Mouse (Mus musculus): ENCODE results near the gene 6330409D20Rik. TPM values are rescaled to one million over a fixed set of nuclear protein-coding genes. Genes with fewer than 3 reads are reported as not detected.

Gene 6330409D20Rik
- polyA plus RNA-seq, 1 experiment from 2014 or later, result 0.24 TPM

DNA sequence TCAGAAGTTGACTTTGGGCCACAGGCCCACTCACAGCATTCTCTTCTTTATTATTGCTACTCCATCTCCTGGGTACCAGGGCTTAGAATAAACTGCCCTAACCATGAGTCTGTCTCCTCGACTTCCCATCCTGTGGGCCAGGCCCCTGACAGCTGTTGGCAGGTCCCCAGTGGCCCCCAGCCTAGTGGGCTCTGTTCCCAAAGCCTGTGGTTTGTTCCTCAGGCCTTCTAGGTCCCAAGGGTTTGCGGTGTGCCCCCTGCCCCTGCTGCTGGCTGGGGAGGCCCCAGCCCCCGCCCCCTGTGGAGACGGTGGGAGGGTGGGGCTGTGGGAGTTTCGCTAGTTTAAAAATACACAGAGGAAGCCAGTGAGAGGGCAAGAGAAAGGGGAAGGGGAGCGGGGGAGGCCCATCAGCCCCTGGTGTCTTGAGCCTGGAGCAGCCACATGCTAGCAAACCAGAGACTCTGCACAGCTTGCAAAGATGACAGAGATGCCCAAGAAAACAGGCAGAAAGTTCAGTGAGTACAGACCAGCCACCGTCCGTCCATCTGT, 20.1 kb downstream of the 6330409D20Rik start, which contains the start of gene Sh2d3c:
Sh2d3c (plus strand) TSS at position 375 of the 549 bp plus-strand sequence.
- H3K4me2 ChIP-seq, result peak within 1 kb of the TSS; percentile 36
- H3K4me3 ChIP-seq, result peak within 1 kb of the TSS; percentile 26
- H3K4me1 ChIP-seq, result peaks cover 27% of the 10 kb centered on the region
- H3K9ac ChIP-seq, result 0 out of 2 replicates have a peak within 1 kb of the TSS, but pooled peaks have one; percentile 13
- H3K27ac ChIP-seq, result peak within 1 kb of the TSS; percentile 55
- H3K27me3 ChIP-seq, result no peaks in the 10 kb centered on the region
- ATAC-seq (ENCODE audit: borderline replicate concordance, extremely low read depth, low FRiP score, low TSS enrichment), result peak; percentile 48; the same call in 1 of the 2 replicates
- H3K36me3 ChIP-seq, result no peaks in the 10 kb centered on the region
- no peaks in the 10 kb centered on the region for H3K9me3 ChIP-seq
- WGBS, result 18% methylated on average over 8 of the region's 8 CpGs

- Histone ChIP-seq H3K27ac (no peak overlapping the region), H3K9me3 (no peaks in the 10 kb centered on the region), H3K27me3 (no peaks in the 10 kb centered on the region), H3K4me2 (no peak overlapping the region), H3K9ac (no peak overlapping the region), H3K4me3 (no peak overlapping the region), H3K4me1 (peaks cover 27% of the 10 kb centered on the region), H3K36me3 (no peaks in the 10 kb centered on the region)
- no peak for ATAC-seq (ENCODE audit: borderline replicate concordance, extremely low read depth, low FRiP score, low TSS enrichment)
- 97% methylated on average over 3 of the region's 3 CpGs for WGBS
Measured at GRCm38 (mm10) chr2:32720053-32720452, 20.8 kb downstream of the 6330409D20Rik start.

- no peak overlapping the region for H3K4me3 ChIP-seq
- H3K9ac ChIP-seq, result no peak overlapping the region
- no peaks in the 10 kb centered on the region for H3K27me3 ChIP-seq
- no peak for ATAC-seq (ENCODE audit: borderline replicate concordance, extremely low read depth, low FRiP score, low TSS enrichment)
- H3K4me1 ChIP-seq, result peaks cover 36% of the 10 kb centered on the region
- no peak overlapping the region for H3K4me2 ChIP-seq
- no peak overlapping the region for H3K27ac ChIP-seq
- 58% methylated on average over 9 of the region's 9 CpGs for WGBS
- no peaks in the 10 kb centered on the region for H3K9me3 ChIP-seq
- H3K36me3 ChIP-seq, result no peaks in the 10 kb centered on the region
Measured at GRCm38 (mm10) chr2:32718761-32719160, 22.1 kb downstream of the 6330409D20Rik start.

- ATAC-seq (ENCODE audit: borderline replicate concordance, extremely low read depth, low FRiP score, low TSS enrichment), result no peak
- H3K27ac ChIP-seq, result peak overlapping the region; percentile 46; the same call in 1 of the 2 replicates
- peaks cover 31% of the 10 kb centered on the region for H3K4me1 ChIP-seq
- H3K27me3 ChIP-seq, result no peaks in the 10 kb centered on the region
- peaks cover 15% of the 10 kb centered on the region for H3K36me3 ChIP-seq
- H3K4me2 ChIP-seq, result no peak overlapping the region
- no peak overlapping the region for H3K4me3 ChIP-seq
- no peaks in the 10 kb centered on the region for H3K9me3 ChIP-seq
- WGBS, result 52% methylated on average over 4 of the region's 4 CpGs
- H3K9ac ChIP-seq, result no peak overlapping the region
Measured at GRCm38 (mm10) chr2:32714987-32715425, 25.8 kb downstream of the 6330409D20Rik start.

- H3K9ac ChIP-seq, result no peak overlapping the region
- peak overlapping the region; percentile 97 for H3K27ac ChIP-seq
- no peak overlapping the region for H3K4me3 ChIP-seq
- no peaks in the 10 kb centered on the region for H3K27me3 ChIP-seq
- peak overlapping the region; percentile 88; the same call in 1 of the 2 replicates for H3K4me2 ChIP-seq
- H3K4me1 ChIP-seq, result peaks cover 31% of the 10 kb centered on the region
- H3K36me3 ChIP-seq, result peaks cover 22% of the 10 kb centered on the region
- no peaks in the 10 kb centered on the region for H3K9me3 ChIP-seq
- WGBS, result 46% methylated on average over 11 of the region's 11 CpGs
- ATAC-seq (ENCODE audit: borderline replicate concordance, extremely low read depth, low FRiP score, low TSS enrichment), result no peak
Measured at GRCm38 (mm10) chr2:32714117-32714986, 26.5 kb downstream of the 6330409D20Rik start.

DNA sequence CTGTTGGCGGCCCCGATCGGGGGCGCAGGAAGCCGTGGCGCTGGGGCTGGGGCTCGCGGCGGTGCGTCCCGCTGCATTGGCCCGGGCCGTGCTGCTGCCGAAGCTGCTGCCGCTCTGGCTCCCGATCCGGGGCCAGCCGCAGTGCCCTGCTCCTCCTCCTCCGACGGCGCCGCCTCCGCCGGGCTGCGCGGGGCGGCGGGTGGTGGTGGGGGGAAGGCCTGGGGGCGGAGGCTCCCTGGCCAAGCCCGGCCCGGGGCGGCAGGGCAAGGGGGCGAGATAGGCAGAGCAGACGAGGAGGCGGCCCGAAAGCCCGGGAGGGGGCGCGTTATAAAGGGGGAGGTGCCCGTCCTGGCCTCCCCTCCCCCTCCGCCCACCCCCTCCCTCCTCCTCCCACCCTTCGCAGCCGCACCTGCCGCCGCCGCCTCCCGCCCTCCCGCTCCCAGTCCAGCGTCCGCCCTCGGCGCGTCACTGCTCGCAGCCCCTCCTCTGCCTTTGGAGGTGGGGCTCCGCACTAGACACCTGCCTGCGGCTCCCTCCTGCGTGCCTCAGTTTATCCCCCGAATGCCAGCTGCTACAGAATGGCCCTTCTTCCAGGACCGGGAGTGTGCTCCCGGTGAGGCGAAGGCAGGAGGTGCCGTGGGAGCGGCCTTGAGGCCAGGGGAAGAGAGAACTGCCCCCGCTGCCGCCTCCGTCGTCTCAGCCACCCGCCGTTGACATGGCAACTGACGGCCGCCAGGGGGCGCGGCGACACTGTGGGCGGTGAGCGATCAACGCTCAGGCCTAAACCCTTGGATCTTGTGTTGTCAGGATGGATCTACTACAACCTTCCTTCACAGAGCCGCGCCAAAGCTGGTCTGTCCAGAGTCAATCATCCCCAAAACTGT, 27.6 kb downstream of the 6330409D20Rik start, which contains the start of gene Cdk9:
Cdk9 (minus strand) TSS at position 143 of the 884 bp plus-strand sequence.
- H3K4me3 ChIP-seq, result peak within 1 kb of the TSS; percentile 76
- H3K27ac ChIP-seq, result peak within 1 kb of the TSS; percentile 97
- H3K4me1 ChIP-seq, result peaks cover 31% of the 10 kb centered on the region
- H3K9ac ChIP-seq, result peak within 1 kb of the TSS; percentile 85
- H3K36me3 ChIP-seq, result peaks cover 33% of the 10 kb centered on the region
- H3K9me3 ChIP-seq, result no peaks in the 10 kb centered on the region
- under 1% methylated on average over 49 of the region's 79 CpGs for WGBS
- H3K4me2 ChIP-seq, result peak within 1 kb of the TSS; percentile 88
- H3K27me3 ChIP-seq, result no peaks in the 10 kb centered on the region
- peak; percentile 91 for ATAC-seq (ENCODE audit: borderline replicate concordance, extremely low read depth, low FRiP score, low TSS enrichment)

DNA sequence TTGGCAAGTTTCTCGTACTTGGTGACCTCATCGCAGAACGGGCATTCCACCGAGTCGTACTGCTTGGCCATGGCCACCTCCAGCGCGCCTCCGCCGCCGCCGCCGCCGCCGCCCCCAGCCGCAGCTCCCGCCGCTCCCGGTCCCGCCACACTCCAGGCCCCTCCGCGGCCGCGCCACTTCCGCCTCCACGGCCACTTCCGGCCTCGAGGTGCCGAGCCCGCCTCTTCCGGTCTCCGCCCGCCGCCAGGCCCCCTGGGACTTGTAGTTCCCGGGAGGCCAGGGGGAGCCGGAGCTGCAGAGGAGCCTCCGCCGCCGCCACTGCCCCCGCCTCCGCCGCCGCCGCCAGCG, 28.3 kb downstream of the 6330409D20Rik start:
- Histone ChIP-seq H3K27ac (peak overlapping the region; percentile 97), H3K4me1 (peaks cover 31% of the 10 kb centered on the region), H3K4me2 (peak overlapping the region; percentile 88), H3K9ac (peak overlapping the region; percentile 85), H3K36me3 (peaks cover 40% of the 10 kb centered on the region), H3K4me3 (peak overlapping the region; percentile 76), H3K9me3 (no peaks in the 10 kb centered on the region), H3K27me3 (no peaks in the 10 kb centered on the region)
- peak; percentile 91 for ATAC-seq (ENCODE audit: borderline replicate concordance, extremely low read depth, low FRiP score, low TSS enrichment)
- 2% methylated on average over 36 of the region's 44 CpGs for WGBS

DNA sequence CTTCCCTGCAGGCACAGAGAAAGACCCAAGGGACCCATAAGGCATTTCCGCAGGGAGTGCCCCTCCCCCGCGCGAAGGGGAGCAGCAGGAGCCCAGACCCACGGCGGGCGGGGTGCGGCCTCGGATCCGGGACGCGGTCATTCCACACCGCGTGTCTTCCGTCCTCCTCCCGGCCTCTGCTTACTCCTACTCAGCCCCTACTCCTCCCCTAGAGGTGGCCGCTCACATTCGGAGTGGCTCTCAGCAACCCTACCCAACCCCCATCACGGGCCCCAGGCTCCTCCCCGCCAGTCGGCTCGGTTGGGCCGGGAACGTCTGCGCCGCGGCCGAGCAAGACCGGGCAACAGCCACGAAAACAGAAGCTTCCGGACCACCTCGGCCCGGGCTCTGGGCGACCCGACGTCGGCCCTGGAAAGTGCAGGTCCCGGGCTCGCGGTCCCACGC, 28.7 kb downstream of the 6330409D20Rik start:
- Histone ChIP-seq H3K4me3 (peak overlapping the region; percentile 76), H3K4me1 (peaks cover 31% of the 10 kb centered on the region), H3K9ac (peak overlapping the region; percentile 85), H3K27ac (peak overlapping the region; percentile 97), H3K9me3 (no peaks in the 10 kb centered on the region), H3K27me3 (no peaks in the 10 kb centered on the region), H3K4me2 (peak overlapping the region; percentile 88), H3K36me3 (peaks cover 43% of the 10 kb centered on the region)
- ATAC-seq (ENCODE audit: borderline replicate concordance, extremely low read depth, low FRiP score, low TSS enrichment), result peak; percentile 43
- under 1% methylated on average over 41 of the region's 41 CpGs for WGBS

GRCm38 (mm10) chr2:32711301-32712056, 29.3 kb downstream of the 6330409D20Rik start:
- Histone ChIP-seq H3K9me3 (no peaks in the 10 kb centered on the region), H3K27ac (peak overlapping the region; percentile 97), H3K36me3 (peaks cover 49% of the 10 kb centered on the region), H3K4me2 (peak overlapping the region; percentile 88), H3K4me1 (peaks cover 31% of the 10 kb centered on the region), H3K27me3 (no peaks in the 10 kb centered on the region), H3K4me3 (peak overlapping the region; percentile 76), H3K9ac (peak overlapping the region; percentile 85)
- WGBS, result 24% methylated on average over 9 of the region's 9 CpGs
- no peak for ATAC-seq (ENCODE audit: borderline replicate concordance, extremely low read depth, low FRiP score, low TSS enrichment)

GRCm38 (mm10) chr2:32710425-32710824, 30.4 kb downstream of the 6330409D20Rik start:
- no peak overlapping the region for H3K9ac ChIP-seq
- peaks cover 60% of the 10 kb centered on the region for H3K36me3 ChIP-seq
- H3K9me3 ChIP-seq, result no peaks in the 10 kb centered on the region
- no peak for ATAC-seq (ENCODE audit: borderline replicate concordance, extremely low read depth, low FRiP score, low TSS enrichment)
- H3K4me1 ChIP-seq, result peaks cover 35% of the 10 kb centered on the region
- WGBS, result 84% methylated on average over 5 of the region's 5 CpGs
- H3K4me3 ChIP-seq, result no peak overlapping the region
- H3K27me3 ChIP-seq, result no peaks in the 10 kb centered on the region
- H3K27ac ChIP-seq, result no peak overlapping the region
- no peak overlapping the region for H3K4me2 ChIP-seq

Data from lung, embryonic 15.5 days (tissue).